Mouse (Mus musculus) heart, embryonic 14.5 days (tissue): ENCODE results near the gene Hsd17b12. TPM values are rescaled to one million over a fixed set of nuclear protein-coding genes. Genes with fewer than 3 reads are reported as not detected.

Source experiments
- ATAC-seq: fragments of 200-750 bp; cut with Nextera tagmentation; 2 replicates; pipeline ENCODE4 v1.8.0; 2017; ENCODE audit warnings: low read depth, moderate TSS enrichment; ENCODE audit not compliant: insufficient number of reproducible peaks, insufficient read depth, low FRiP score
- H3K27ac ChIP-seq, 2 experiments: fragments of 200-500 bp in 1 of 2; fragments of 300-500 bp in 1 of 2; sonication (generic) in 1 of 2; replicated peaks in 1 of 2; 2 replicates each; pipeline ENCODE4 v1.5.1; 2012 to 2014; ENCODE audit warnings: low read depth in 2 of 2, low read length in 2 of 2, control low read depth in 1 of 2, mild to moderate bottlenecking in 1 of 2, mixed read lengths in 1 of 2; ENCODE audit not compliant: control insufficient read depth in 1 of 2, insufficient read depth in 1 of 2
- H3K27me3 ChIP-seq: fragments of 300-500 bp; sonication (generic); 2 replicates; pipeline ENCODE4 v1.6.1; 2014; ENCODE audit warnings: mild to moderate bottlenecking, low read length, control low read depth; ENCODE audit not compliant: control insufficient read depth, insufficient read depth
- H3K36me3 ChIP-seq: fragments of 300-500 bp; sonication (generic); 2 replicates; pipeline ENCODE4 v1.6.1; 2014; ENCODE audit warnings: mild to moderate bottlenecking, control low read depth, low read length, mixed read lengths; ENCODE audit not compliant: control insufficient read depth, insufficient read depth
- H3K4me1 ChIP-seq, 2 experiments: fragments of 200-500 bp in 1 of 2; fragments of 300-500 bp in 1 of 2; sonication (generic) in 1 of 2; 2 replicates each; pipeline ENCODE4 v1.6.1; 2012 to 2014; ENCODE audit warnings: low read length in 2 of 2, control low read depth in 1 of 2, mixed read lengths in 1 of 2; ENCODE audit not compliant: control insufficient read depth in 2 of 2, insufficient read depth in 2 of 2
- H3K4me2 ChIP-seq: fragments of 300-500 bp; sonication (generic); 2 replicates; pipeline ENCODE4 v1.6.1; 2014; ENCODE audit warnings: mild to moderate bottlenecking, low read length
- H3K4me3 ChIP-seq, 2 experiments: fragments of 200-500 bp in 1 of 2; fragments of 300-500 bp in 1 of 2; sonication (generic) in 1 of 2; 2 replicates each; pipeline ENCODE4 v1.5.1; 2012 to 2014; ENCODE audit warnings: low read length in 2 of 2, mild to moderate bottlenecking in 2 of 2, control low read depth in 1 of 2, low read depth in 1 of 2, moderate library complexity in 1 of 2; ENCODE audit not compliant: control insufficient read depth in 1 of 2, insufficient read depth in 1 of 2
- H3K9ac ChIP-seq: fragments of 300-500 bp; sonication (generic); 2 replicates; pipeline ENCODE4 v1.6.1; 2014; ENCODE audit warnings: mild to moderate bottlenecking, low read length
- H3K9me3 ChIP-seq: fragments of 300-500 bp; sonication (generic); 2 replicates; pipeline ENCODE4 v1.6.1; 2016; ENCODE audit warnings: low read length, control low read depth; ENCODE audit not compliant: control insufficient read depth
- WGBS: fragments of 180-500 bp; shearing (Covaris S2); extraction: QIAGEN DNeasy Blood & Tissue Kit; methylation state at CpG from one replicate; pipeline ENCODE4 v1.1.7; 2014; 5-methylcytosine and 5-hydroxymethylcytosine counted together
- microRNA-seq: library from miRNA; unstranded; fragments of <30 nt; microRNA quantifications from one replicate; pipeline ENCODE4, GENCODE M21; 2016
- polyA plus RNA-seq: library from polyadenylated mRNA; unstranded; fragments of >200 nt; fragmentation: Nextera tagmentation; extraction: Ambion mirVana; gene quantifications from 2 replicates; pipeline ENCODE4 v1.2.1, GENCODE M21; 2014

Hsd17b12 gene
- polyA plus RNA-seq, 1 experiment from 2014 or later = 61.5 TPM

- 0 out of 4 replicates have a peak overlapping the region, but pooled peaks of 1 of the 2 experiments have one; percentile 10 for H3K27ac ChIP-seq
- no peak overlapping the region for H3K4me2 ChIP-seq
- WGBS = 81% methylated on average over 6 of the region's 6 CpGs
- H3K9me3 ChIP-seq = no peaks in the 10 kb centered on the region
- no peaks in the 10 kb centered on the region; a peak in 1 of 4 replicates for H3K4me1 ChIP-seq
- ATAC-seq = no peak
- H3K36me3 ChIP-seq = peaks cover 94% of the 10 kb centered on the region
- no peak overlapping the region for H3K4me3 ChIP-seq
- H3K27me3 ChIP-seq = no peaks in the 10 kb centered on the region
- no peak overlapping the region for H3K9ac ChIP-seq
Observed at GRCm38 (mm10) chr2:94001411-94001810, 156.4 kb downstream of the Hsd17b12 start.

GRCm38 (mm10) chr2:93996254-93996653 lies 161.5 kb downstream of the Hsd17b12 start, which contains the start of gene Gm27027:
Gene Gm27027 (minus strand): TSS chr2:93996354.
- ATAC-seq = no peak

GRCm38 (mm10) chr2:93992810-93993209 lies 165.0 kb downstream of the Hsd17b12 start:
- Histone ChIP-seq H3K36me3 (peaks cover 91% of the 10 kb centered on the region), H3K4me3 (no peak overlapping the region), H3K9ac (no peak overlapping the region; the same call in 1 of the 2 replicates), H3K4me1 (peaks cover 12 to 36% of the 10 kb centered on the region in 2 experiments), H3K4me2 (no peak overlapping the region), H3K9me3 (no peaks in the 10 kb centered on the region), H3K27ac (peak overlapping the region in 1 of 2 experiments; percentile 10; a peak in 1 of 4 replicates), H3K27me3 (no peaks in the 10 kb centered on the region)
- 27% methylated on average over 3 of the region's 3 CpGs for WGBS
- ATAC-seq = no peak

More at GRCm38 (mm10) chr2:93996254-93996653, 161.5 kb downstream of the Hsd17b12 start, which contains the start of gene Gm27027:
- Histone ChIP-seq H3K36me3 (peaks cover 91% of the 10 kb centered on the region), H3K4me3 (no peak within 1 kb of the TSS), H3K27me3 (no peaks in the 10 kb centered on the region), H3K4me1 (peaks cover 12 to 34% of the 10 kb centered on the region in 2 experiments), H3K4me2 (no peak within 1 kb of the TSS), H3K9me3 (no peaks in the 10 kb centered on the region), H3K27ac (no peak within 1 kb of the TSS), H3K9ac (no peak within 1 kb of the TSS)
- 92% methylated on average over 6 of the region's 6 CpGs for WGBS

- Histone ChIP-seq H3K4me1 (peaks cover 12 to 36% of the 10 kb centered on the region in 2 experiments), H3K9ac (no peak overlapping the region), H3K36me3 (peaks cover 91% of the 10 kb centered on the region), H3K4me3 (no peak overlapping the region), H3K9me3 (no peaks in the 10 kb centered on the region), H3K4me2 (no peak overlapping the region), H3K27ac (peak overlapping the region; percentile 10 to 58; a peak in 2 of 4 replicates), H3K27me3 (no peaks in the 10 kb centered on the region)
- WGBS = 57% methylated on average over 5 of the region's 5 CpGs
- ATAC-seq = no peak
Observed at GRCm38 (mm10) chr2:93992259-93992658, 165.5 kb downstream of the Hsd17b12 start.

- ATAC-seq = no peak
- Histone ChIP-seq H3K4me1 (peaks cover 12 to 36% of the 10 kb centered on the region in 2 experiments), H3K4me3 (no peak overlapping the region), H3K9me3 (no peaks in the 10 kb centered on the region), H3K27ac (peak overlapping the region; percentile 36 to 58), H3K27me3 (no peaks in the 10 kb centered on the region), H3K36me3 (peaks cover 88% of the 10 kb centered on the region), H3K4me2 (no peak overlapping the region), H3K9ac (no peak overlapping the region)
- 47% methylated on average over 3 of the region's 3 CpGs for WGBS
Observed at GRCm38 (mm10) chr2:93991336-93991735, 166.4 kb downstream of the Hsd17b12 start.

GRCm38 (mm10) chr2:93988440-93988839 lies 169.3 kb downstream of the Hsd17b12 start:
- H3K4me2 ChIP-seq = no peak overlapping the region
- peaks cover 11 to 22% of the 10 kb centered on the region in 2 experiments for H3K4me1 ChIP-seq
- no peak for ATAC-seq
- no peaks in the 10 kb centered on the region for H3K27me3 ChIP-seq
- H3K27ac ChIP-seq = no peak overlapping the region
- no peaks in the 10 kb centered on the region for H3K9me3 ChIP-seq
- 91% methylated on average over 2 of the region's 2 CpGs for WGBS
- no peak overlapping the region for H3K4me3 ChIP-seq
- H3K36me3 ChIP-seq = peaks cover 74% of the 10 kb centered on the region
- no peak overlapping the region for H3K9ac ChIP-seq

Small RNAs within 50 kb of the gene (microRNA-seq; reads per million reads assigned to microRNA genes)
- not detected for gene Gm23630

Other genes starting within 250 kb of the Hsd17b12 start
- gene Gm13889, start 200.8 kb downstream of the Hsd17b12 start, polyA plus RNA-seq = 8.3 and 9.9 TPM in 2 replicates
- gene Gm27027, start 161.6 kb downstream of the Hsd17b12 start, polyA plus RNA-seq = not detected in 2 replicates
- 68.8 and 76.2 TPM in 2 replicates for gene Alkbh3, start 147.2 kb downstream of the Hsd17b12 start, polyA plus RNA-seq
- 18.6 and 19.0 TPM in 2 replicates for gene Ttc17, start 248.7 kb upstream of the Hsd17b12 start, polyA plus RNA-seq